Mouse (Mus musculus) MEL (cell line): ENCODE data around the gene Inpp5b. TPM values are rescaled to one million over a fixed set of nuclear protein-coding genes. Genes with fewer than 3 reads are reported as not detected.

ENCODE experiments used
- DNase-seq: peaks from one replicate; pipeline ENCODE4 v3.0.0; 2011; ENCODE audit warnings: low read depth, low spot score
- H3K27ac ChIP-seq: 2 replicates; pipeline ENCODE4 v1.5.1; 2012; ENCODE audit warnings: low read depth, mild to moderate bottlenecking, control low read depth, low read length, moderate library complexity; ENCODE audit not compliant: control insufficient read depth
- H3K27me3 ChIP-seq, 2 experiments: fragments of 150-350 bp in 1 of 2; sonication (generic) in 1 of 2; 2 replicates each; pipeline ENCODE4 v1.6.1; 2012; ENCODE audit warnings: low read length in 2 of 2, mild to moderate bottlenecking in 2 of 2, improper control_type of control experiment in 1 of 2, moderate library complexity in 1 of 2; ENCODE audit not compliant: insufficient read depth in 2 of 2, control insufficient read depth in 1 of 2
- H3K36me3 ChIP-seq, 2 experiments: 2 replicates each; pipeline ENCODE4 v1.6.1; 2012 to 2014; ENCODE audit warnings: low read length in 2 of 2, improper control_type of control experiment in 1 of 2, inconsistent platforms in 1 of 2, mild to moderate bottlenecking in 1 of 2; ENCODE audit not compliant: insufficient read depth in 2 of 2, control insufficient read depth in 1 of 2
- H3K4me1 ChIP-seq, 2 experiments: fragments of 150-350 bp in 1 of 2; sonication (generic) in 1 of 2; 2 replicates each; pipeline ENCODE4 v1.6.1; 2012; ENCODE audit warnings: low read length in 2 of 2, improper control_type of control experiment in 1 of 2, mild to moderate bottlenecking in 1 of 2; ENCODE audit not compliant: insufficient read depth in 2 of 2, control insufficient read depth in 1 of 2
- H3K4me3 ChIP-seq, 2 experiments: fragments of 150-350 bp in 1 of 2; sonication (generic) in 1 of 2; 2 replicates each; pipeline ENCODE4 v1.5.1; 2012; ENCODE audit warnings: low read depth in 2 of 2, low read length in 2 of 2, mild to moderate bottlenecking in 2 of 2, moderate library complexity in 2 of 2, control low read depth in 1 of 2, improper control_type of control experiment in 1 of 2; ENCODE audit not compliant: control insufficient read depth in 1 of 2, insufficient read depth in 1 of 2
- H3K79me2 ChIP-seq: 2 replicates; pipeline ENCODE4 v1.6.1; 2012; ENCODE audit warnings: mild to moderate bottlenecking, low read length, moderate library complexity; ENCODE audit not compliant: control insufficient read depth, poor library complexity, insufficient read depth
- H3K9ac ChIP-seq: 2 replicates; pipeline ENCODE4 v1.6.1; 2012; ENCODE audit warnings: low read depth, mild to moderate bottlenecking, control low read depth, low read length, moderate library complexity; ENCODE audit not compliant: control insufficient read depth, poor library complexity, severe bottlenecking
- H3K9me3 ChIP-seq: fragments of 150-350 bp; sonication (generic); replicated peaks from 2 replicates; pipeline ENCODE4 v1.6.1; 2012; ENCODE audit warnings: mild to moderate bottlenecking, low read length, improper control_type of control experiment, moderate library complexity; ENCODE audit not compliant: insufficient read depth
- CHD1 ChIP-seq: IDR thresholded peaks from 2 replicates; pipeline ENCODE4 v1.6.1; 2012; ENCODE audit warnings: low read depth, mild to moderate bottlenecking, inconsistent platforms, low read length, improper control_type of control experiment
- CHD2 ChIP-seq: IDR thresholded peaks from 2 replicates; pipeline ENCODE4 v1.6.1; 2011; ENCODE audit warnings: low read length, improper control_type of control experiment
- CTCF ChIP-seq, 3 experiments: IDR thresholded peaks in 2 of 3; conservative IDR thresholded peaks in 1 of 3; 2 replicates each; pipeline ENCODE4 v1.5.1; 2011 to 2012; ENCODE audit warnings: low read length in 3 of 3, low read depth in 2 of 3, mild to moderate bottlenecking in 2 of 3, improper control_type of control experiment in 1 of 3, inconsistent platforms in 1 of 3, mixed read lengths in 1 of 3, moderate library complexity in 1 of 3; ENCODE audit not compliant: control insufficient read depth in 1 of 3, insufficient read depth in 1 of 3, poor library complexity in 1 of 3, severe bottlenecking in 1 of 3
- E2F4 ChIP-seq: IDR thresholded peaks from 2 replicates; pipeline ENCODE4 v1.6.1; 2011; ENCODE audit warnings: low read depth, low read length, improper control_type of control experiment, borderline replicate concordance
- ELF1 ChIP-seq: IDR thresholded peaks from 2 replicates; pipeline ENCODE4 v1.6.1; 2014; ENCODE audit warnings: low read depth, mild to moderate bottlenecking, inconsistent platforms, low read length, improper control_type of control experiment, moderate library complexity
- EP300 ChIP-seq, 2 experiments: IDR thresholded peaks; 2 replicates each; pipeline ENCODE4 v1.6.1; 2011; ENCODE audit warnings: improper control_type of control experiment in 2 of 2, low read length in 2 of 2, low read depth in 1 of 2, mild to moderate bottlenecking in 1 of 2
- ETS1 ChIP-seq: IDR thresholded peaks from 2 replicates; pipeline ENCODE4 v1.6.1; 2012; ENCODE audit warnings: low read depth, mild to moderate bottlenecking, inconsistent platforms, low read length, improper control_type of control experiment, moderate library complexity
- GABPA ChIP-seq: IDR thresholded peaks from 2 replicates; pipeline ENCODE4 v1.6.1; 2012; ENCODE audit warnings: low read depth, mild to moderate bottlenecking, inconsistent platforms, low read length, improper control_type of control experiment, moderate library complexity
- GATA1 ChIP-seq: IDR thresholded peaks from 2 replicates; pipeline ENCODE4 v1.6.1; 2011; ENCODE audit warnings: low read depth, low read length, improper control_type of control experiment
- HCFC1 ChIP-seq: IDR thresholded peaks from 2 replicates; pipeline ENCODE4 v1.6.1; 2012; ENCODE audit warnings: low read depth, mild to moderate bottlenecking, inconsistent platforms, low read length, improper control_type of control experiment, moderate library complexity
- JUND ChIP-seq: IDR thresholded peaks from 2 replicates; pipeline ENCODE4 v1.6.1; 2011; ENCODE audit warnings: low read depth, mild to moderate bottlenecking, improper control_type of control experiment, low read length
- KAT2A ChIP-seq: conservative IDR thresholded peaks from 2 replicates; pipeline ENCODE4 v1.6.1; 2012; ENCODE audit warnings: low read depth, low read length, improper control_type of control experiment, inconsistent platforms
- MAFK ChIP-seq: IDR thresholded peaks from 2 replicates; pipeline ENCODE4 v1.6.1; 2011; ENCODE audit warnings: low read depth, mild to moderate bottlenecking, low read length, improper control_type of control experiment, borderline replicate concordance
- MAX ChIP-seq: IDR thresholded peaks from 2 replicates; pipeline ENCODE4 v1.6.1; 2011; ENCODE audit warnings: low read length, improper control_type of control experiment
- MAZ ChIP-seq: IDR thresholded peaks from 2 replicates; pipeline ENCODE4 v1.6.1; 2012; ENCODE audit warnings: low read depth, mild to moderate bottlenecking, inconsistent platforms, low read length, improper control_type of control experiment
- MEF2A ChIP-seq: IDR thresholded peaks from 2 replicates; pipeline ENCODE4 v1.6.1; 2014; ENCODE audit warnings: low read depth, mild to moderate bottlenecking, inconsistent platforms, low read length, improper control_type of control experiment; ENCODE audit not compliant: poor library complexity, insufficient replicate concordance, severe bottlenecking; ENCODE audit errors: extremely low read depth
- MXI1 ChIP-seq: IDR thresholded peaks from 2 replicates; pipeline ENCODE4 v1.6.1; 2011; ENCODE audit warnings: mild to moderate bottlenecking, low read depth, low read length, improper control_type of control experiment
- MYC ChIP-seq: IDR thresholded peaks from 2 replicates; pipeline ENCODE4 v1.6.1; 2011; ENCODE audit warnings: low read depth, mild to moderate bottlenecking, low read length, improper control_type of control experiment, moderate library complexity
- NELFE ChIP-seq: IDR thresholded peaks from 2 replicates; pipeline ENCODE4 v1.6.1; 2011; ENCODE audit warnings: low read depth, low read length, improper control_type of control experiment
- NRF1 ChIP-seq: IDR thresholded peaks from 2 replicates; pipeline ENCODE4 v1.6.1; 2014; ENCODE audit warnings: low read depth, mild to moderate bottlenecking, inconsistent platforms, low read length, improper control_type of control experiment, moderate library complexity; ENCODE audit not compliant: poor library complexity, insufficient read depth, severe bottlenecking
- POLR2A ChIP-seq, 2 experiments: IDR thresholded peaks; 2 replicates each; pipeline ENCODE4 v1.6.1; 2011 to 2012; ENCODE audit warnings: low read length in 2 of 2, mild to moderate bottlenecking in 2 of 2, control low read depth in 1 of 2, improper control_type of control experiment in 1 of 2, low read depth in 1 of 2, moderate library complexity in 1 of 2; ENCODE audit not compliant: control insufficient read depth in 1 of 2, insufficient read depth in 1 of 2, poor library complexity in 1 of 2
- POLR2AphosphoS2 ChIP-seq: IDR thresholded peaks from 2 replicates; pipeline ENCODE4 v1.6.1; 2011; ENCODE audit warnings: low read length, improper control_type of control experiment
- POLR2AphosphoS5 ChIP-seq: IDR thresholded peaks from 2 replicates; pipeline ENCODE4 v1.6.1; 2012; ENCODE audit warnings: low read depth, borderline replicate concordance, mild to moderate bottlenecking, inconsistent platforms, low read length, moderate library complexity, mixed read lengths
- RAD21 ChIP-seq: IDR thresholded peaks from 2 replicates; pipeline ENCODE4 v1.6.1; 2011; ENCODE audit warnings: mild to moderate bottlenecking, low read depth, low read length, improper control_type of control experiment
- RCOR1 ChIP-seq: IDR thresholded peaks from 2 replicates; pipeline ENCODE4 v1.6.1; 2012; ENCODE audit warnings: low read depth, mild to moderate bottlenecking, inconsistent platforms, low read length, improper control_type of control experiment
- SIN3A ChIP-seq: IDR thresholded peaks from 2 replicates; pipeline ENCODE4 v1.6.1; 2012; ENCODE audit warnings: low read length, improper control_type of control experiment, inconsistent platforms
- SMC3 ChIP-seq: IDR thresholded peaks from 2 replicates; pipeline ENCODE4 v1.6.1; 2011; ENCODE audit warnings: low read depth, low read length, improper control_type of control experiment
- TAL1 ChIP-seq: IDR thresholded peaks from 2 replicates; pipeline ENCODE4 v1.6.1; 2012; ENCODE audit warnings: mild to moderate bottlenecking, inconsistent platforms, low read length, moderate library complexity, mixed read lengths
- TBP ChIP-seq: IDR thresholded peaks from 2 replicates; pipeline ENCODE4 v1.8.0; 2011; ENCODE audit warnings: low read depth, low read length, improper control_type of control experiment
- TCF12 ChIP-seq: IDR thresholded peaks from 2 replicates; pipeline ENCODE4 v1.6.1; 2014; ENCODE audit warnings: low read depth, mild to moderate bottlenecking, inconsistent platforms, low read length, improper control_type of control experiment, moderate library complexity
- UBTF ChIP-seq: IDR thresholded peaks from 2 replicates; pipeline ENCODE4 v1.6.1; 2012; ENCODE audit warnings: low read depth, mild to moderate bottlenecking, inconsistent platforms, low read length, improper control_type of control experiment, moderate library complexity, borderline replicate concordance; ENCODE audit not compliant: insufficient read depth
- USF1 ChIP-seq: IDR thresholded peaks from 2 replicates; pipeline ENCODE4 v1.6.1; 2014; ENCODE audit warnings: low read depth, mild to moderate bottlenecking, inconsistent platforms, low read length, improper control_type of control experiment, moderate library complexity
- USF2 ChIP-seq, 2 experiments: IDR thresholded peaks; 2 replicates each; pipeline ENCODE4 v1.6.1; 2011 to 2012; ENCODE audit warnings: improper control_type of control experiment in 2 of 2, low read length in 2 of 2, borderline replicate concordance in 1 of 2, inconsistent platforms in 1 of 2, low read depth in 1 of 2, mild to moderate bottlenecking in 1 of 2; ENCODE audit not compliant: insufficient read depth in 1 of 2
- ZC3H11A ChIP-seq: IDR thresholded peaks from 2 replicates; pipeline ENCODE4 v1.6.1; 2012; ENCODE audit warnings: low read depth, mild to moderate bottlenecking, inconsistent platforms, low read length, improper control_type of control experiment
- ZKSCAN1 ChIP-seq: IDR thresholded peaks from 2 replicates; pipeline ENCODE4 v1.6.1; 2012; ENCODE audit warnings: low read depth, mild to moderate bottlenecking, inconsistent platforms, low read length, improper control_type of control experiment, moderate library complexity
- ZMIZ1 ChIP-seq: IDR thresholded peaks from 2 replicates; pipeline ENCODE4 v1.6.1; 2012; ENCODE audit warnings: low read depth, mild to moderate bottlenecking, inconsistent platforms, low read length, improper control_type of control experiment, moderate library complexity
- ZNF384 ChIP-seq: IDR thresholded peaks from 2 replicates; pipeline ENCODE4 v1.6.1; 2012; ENCODE audit warnings: low read depth, mild to moderate bottlenecking, inconsistent platforms, low read length, improper control_type of control experiment
- polyA plus RNA-seq, 2 experiments: library from polyadenylated mRNA; stranded (reverse) in 1 of 2; unstranded in 1 of 2; fragments of >175 nt in 1 of 2; fragments of >200 nt in 1 of 2; gene quantifications; 2 replicates each; pipeline versions ENCODE4 v1.2.1 to v1.2.4; 2012; ENCODE audit warnings: low replicate concordance in 2 of 2, low read depth in 1 of 2; ENCODE audit not compliant: insufficient read length in 2 of 2, insufficient read depth in 1 of 2, missing spikeins in 1 of 2
- total RNA-seq: library from RNA; depleted of rRNA; stranded (reverse); fragments of 300-350 nt; gene quantifications from 2 replicates; pipeline ENCODE4 v1.2.3, GENCODE M21; 2012

The Inpp5b gene
- total and polyA plus RNA-seq, 3 experiments = 28.6 to 52.5 TPM; not detected in 1

DNA sequence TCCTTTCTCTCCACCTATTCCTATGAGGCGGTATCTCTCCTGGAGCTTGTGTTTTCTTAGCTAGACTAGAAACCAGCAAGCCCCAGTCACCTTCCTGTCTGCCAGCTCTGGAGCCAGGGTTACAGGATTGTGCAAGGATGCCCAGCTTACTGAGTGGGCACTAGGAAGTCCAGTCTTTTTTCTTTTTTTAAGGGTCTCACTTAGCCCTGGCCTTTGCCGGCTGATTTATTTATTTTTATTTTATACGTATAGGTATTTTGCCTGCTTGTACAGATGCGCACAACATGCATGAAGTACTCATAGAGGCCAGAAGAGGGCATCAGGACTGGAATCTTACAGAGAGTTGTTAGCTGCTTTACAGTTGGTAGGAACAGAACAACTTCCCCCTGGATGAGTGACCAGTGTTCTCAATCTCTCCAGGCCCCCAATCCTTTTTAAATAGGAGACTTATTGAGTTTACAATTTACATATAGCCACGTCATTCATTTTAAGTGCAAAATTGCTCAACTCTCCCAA lies 30.8 kb upstream of the Inpp5b start:
- no peaks in the 10 kb centered on the region for H3K9me3 ChIP-seq
- H3K4me1 ChIP-seq = peaks cover 0 to 13% of the 10 kb centered on the region in 2 experiments; a peak in 2 of 4 replicates
- peaks cover 12% of the 10 kb centered on the region for H3K79me2 ChIP-seq
- H3K9ac ChIP-seq = no peak overlapping the region
- H3K27me3 ChIP-seq = no peaks in the 10 kb centered on the region
- H3K27ac ChIP-seq = no peak overlapping the region
- peak; percentile 87 for DNase-seq
- peaks cover 0 to 5% of the 10 kb centered on the region in 2 experiments; a peak in 2 of 4 replicates for H3K36me3 ChIP-seq
- H3K4me3 ChIP-seq = peak overlapping the region in 1 of 2 experiments; percentile 2; a peak in 1 of 4 replicates
- no peak for TF ChIP-seq USF1
- no peak for TF ChIP-seq MAX
- TF ChIP-seq UBTF = no peak
- TF ChIP-seq MEF2A = no peak
- TF ChIP-seq ZKSCAN1 = no peak
- TF ChIP-seq MXI1 = no peak
- TF ChIP-seq CTCF (IDR thresholded peaks at IDR 0.05 in 2 of 3, conservative IDR thresholded peaks at IDR 0.05 in 1 of 3; ENCODE audit: control insufficient read depth in 1 of 3, insufficient read depth in 1 of 3, low read depth in 2 of 3, low read length in 3 of 3, poor library complexity in 1 of 3, severe bottlenecking in 1 of 3) = peak; percentile 41 to 68 (median 58)
- TF ChIP-seq TCF12 = no peak
- no peak for TF ChIP-seq CHD2
- no peak for TF ChIP-seq ZNF384
- TF ChIP-seq CHD1 = no peak
- TF ChIP-seq SIN3A = peak; percentile 34; the same call in 1 of the 2 replicates
- TF ChIP-seq RCOR1 = no peak
- no peak for TF ChIP-seq NELFE
- TF ChIP-seq MAFK = no peak
- TF ChIP-seq JUND = no peak
- TF ChIP-seq USF2 (IDR thresholded peaks at IDR 0.05; ENCODE audit: borderline replicate concordance in 1 of 2, insufficient read depth in 1 of 2, low read depth in 1 of 2, low read length in 2 of 2) = no peak
- TF ChIP-seq SMC3 = peak; percentile 71
- no peak for TF ChIP-seq KAT2A
- no peak for TF ChIP-seq EP300 (IDR thresholded peaks at IDR 0.05; ENCODE audit: low read depth in 1 of 2, low read length in 2 of 2)
- TF ChIP-seq HCFC1 = 0 out of 2 replicates have a peak, but pooled peaks have one; percentile 41
- no peak for TF ChIP-seq TAL1
- 0 out of 2 replicates have a peak, but pooled peaks have one; percentile 12 for TF ChIP-seq ELF1
- TF ChIP-seq MYC = no peak
- TF ChIP-seq GATA1 = no peak
- no peak for TF ChIP-seq GABPA
- peak; percentile 41; the same call in 1 of the 2 replicates for TF ChIP-seq ZC3H11A
- TF ChIP-seq POLR2A (IDR thresholded peaks at IDR 0.05; ENCODE audit: control insufficient read depth in 1 of 2, insufficient read depth in 1 of 2, low read depth in 1 of 2, low read length in 2 of 2, poor library complexity in 1 of 2) = no peak
- no peak for TF ChIP-seq ETS1
- TF ChIP-seq TBP = 0 out of 2 replicates have a peak, but pooled peaks have one; percentile 22
- TF ChIP-seq NRF1 = no peak
- TF ChIP-seq MAZ = no peak
- TF ChIP-seq RAD21 = peak; percentile 44
- TF ChIP-seq POLR2AphosphoS2 = no peak
- TF ChIP-seq POLR2AphosphoS5 = no peak
- TF ChIP-seq ZMIZ1 = no peak
- TF ChIP-seq E2F4 = no peak
